Mouse (Mus musculus): ENCODE measurements around the gene Pdgfd.
"Not testable (repeated sequence)": the region's sequence is repeated elsewhere in the genome, so short reads cannot be mapped to it uniquely, and the experiment has no call there.

Pdgfd gene

GRCm38 (mm10) chr9:6168391-6169037, at the start of gene Pdgfd:
Gene Pdgfd (plus strand): TSS chr9:6168584.
- peak; percentile 4 for DNase-seq (ENCODE audit: low spot score)

GRCm38 (mm10) chr9:6169038-6169431, 651 bp downstream of the Pdgfd start:
- no peak for DNase-seq (ENCODE audit: low spot score)

- DNase-seq (ENCODE audit: low spot score) = no peak
Measured at GRCm38 (mm10) chr9:6170962-6171361, 2.6 kb downstream of the Pdgfd start.

- no peak for DNase-seq (ENCODE audit: low spot score)
Measured at GRCm38 (mm10) chr9:6173276-6173675, 4.9 kb downstream of the Pdgfd start.

GRCm38 (mm10) chr9:6175731-6176130, 7.3 kb downstream of the Pdgfd start:
- no peak for DNase-seq (ENCODE audit: low spot score)

- DNase-seq (ENCODE audit: low spot score) = no peak
Measured at GRCm38 (mm10) chr9:6182307-6182923, 14.0 kb downstream of the Pdgfd start.

- no peak for DNase-seq (ENCODE audit: low spot score)
Measured at GRCm38 (mm10) chr9:6187955-6188354, 19.6 kb downstream of the Pdgfd start.

- no peak for DNase-seq (ENCODE audit: low spot score)
Measured at GRCm38 (mm10) chr9:6193352-6193751, 25.0 kb downstream of the Pdgfd start.

GRCm38 (mm10) chr9:6212862-6213261, 44.5 kb downstream of the Pdgfd start:
- DNase-seq (ENCODE audit: low spot score) = no peak

- DNase-seq (ENCODE audit: low spot score) = no peak
Measured at GRCm38 (mm10) chr9:6217505-6217904, 49.1 kb downstream of the Pdgfd start.

GRCm38 (mm10) chr9:6235982-6236381, 67.6 kb downstream of the Pdgfd start:
- DNase-seq (ENCODE audit: low spot score) = not testable (repeated sequence)

- peak; percentile 50 for DNase-seq (ENCODE audit: low spot score)
Measured at GRCm38 (mm10) chr9:6250320-6250719, 81.9 kb downstream of the Pdgfd start.

- no peak for DNase-seq (ENCODE audit: low spot score)
Measured at GRCm38 (mm10) chr9:6251990-6252389, 83.6 kb downstream of the Pdgfd start.

GRCm38 (mm10) chr9:6257072-6257471, 88.7 kb downstream of the Pdgfd start:
- no peak for DNase-seq (ENCODE audit: low spot score)

- peak; percentile 52 for DNase-seq (ENCODE audit: low spot score)
Measured at GRCm38 (mm10) chr9:6264820-6265219, 96.4 kb downstream of the Pdgfd start.

- no peak for DNase-seq (ENCODE audit: low spot score)
Measured at GRCm38 (mm10) chr9:6269796-6270280, 101.5 kb downstream of the Pdgfd start, which contains the start of gene Ddi1. Gene Ddi1 (minus strand): TSS chr9:6269846.

- no peak for DNase-seq (ENCODE audit: low spot score)
Measured at GRCm38 (mm10) chr9:6276395-6276794, 108.0 kb downstream of the Pdgfd start.

- no peak for DNase-seq (ENCODE audit: low spot score)
Measured at GRCm38 (mm10) chr9:6277526-6277925, 109.1 kb downstream of the Pdgfd start.

GRCm38 (mm10) chr9:6286770-6287169, 118.4 kb downstream of the Pdgfd start:
- DNase-seq (ENCODE audit: low spot score) = no peak

- DNase-seq (ENCODE audit: low spot score) = no peak
Measured at GRCm38 (mm10) chr9:6289211-6289696, 120.9 kb downstream of the Pdgfd start.

- DNase-seq (ENCODE audit: low spot score) = no peak
Measured at GRCm38 (mm10) chr9:6298547-6298946, 130.2 kb downstream of the Pdgfd start.

GRCm38 (mm10) chr9:6302050-6302449, 133.7 kb downstream of the Pdgfd start:
- no peak for DNase-seq (ENCODE audit: low spot score)

- DNase-seq (ENCODE audit: low spot score) = no peak
Measured at GRCm38 (mm10) chr9:6304590-6304989, 136.2 kb downstream of the Pdgfd start.

Measured in adipocyte (in vitro differentiated cells).